ENCODE assay signal across 21 mouse cellular contexts in the genomic region with DNA sequence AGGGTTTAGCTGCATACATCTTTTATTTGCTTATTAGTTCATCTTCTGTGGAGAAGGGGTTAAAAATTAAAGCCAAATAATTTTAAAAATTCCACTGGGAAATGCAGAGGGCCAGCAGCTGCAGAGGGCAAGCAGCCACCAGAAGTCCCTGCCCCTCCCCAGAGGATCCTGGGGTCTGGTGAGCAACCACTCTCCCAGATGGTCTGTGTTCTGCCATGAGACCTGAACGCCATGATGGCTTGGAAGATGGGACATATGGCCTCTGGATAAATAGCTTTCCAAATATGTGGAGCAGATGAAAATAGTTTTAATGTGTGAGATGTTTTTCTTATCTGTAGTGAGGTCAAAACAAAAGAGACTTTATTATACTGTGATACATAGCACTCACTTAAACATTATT.
DNase-seq lines count a peak whose midpoint lies in the region; ATAC-seq and TF ChIP-seq lines count a peak whose summit lies in the region.
"Had no signal": no experiment of that assay in that cellular context is flagged by ENCODE, and none has a peak within 500 bp of the region (broad histone marks: within the 10 kb centered on the region; RNA-seq: fewer than 3 reads in every experiment).

No protein-coding gene starts in this region.

- H3K36me3 ChIP-seq in heart, embryonic 10.5 days = no peaks in the 10 kb centered on the region
- H3K36me3 ChIP-seq in kidney, embryonic 14.5 days (ENCODE audit: control insufficient read depth, insufficient read depth, low read length) = no peaks in the 10 kb centered on the region
- no peaks in the 10 kb centered on the region for H3K36me3 ChIP-seq in lung, embryonic 14.5 days (ENCODE audit: insufficient read depth)
- H3K36me3 ChIP-seq: hindbrain, embryonic 10.5 days; limb, embryonic 10.5 days; midbrain, embryonic 13.5 days; neural tube, embryonic 15.5 days had no signal

- no peak overlapping the region for H3K27ac ChIP-seq in heart, embryonic 10.5 days
- H3K27ac ChIP-seq in kidney, embryonic 14.5 days (ENCODE audit: low read depth, low read length) = peak overlapping the region; percentile 8; the same call in 1 of the 2 replicates
- no peak overlapping the region for H3K27ac ChIP-seq in lung, embryonic 14.5 days (ENCODE audit: low read depth)
- H3K27ac ChIP-seq: hindbrain, embryonic 10.5 days; limb, embryonic 10.5 days; midbrain, embryonic 13.5 days; neural tube, embryonic 15.5 days had no signal

- H3K27me3 ChIP-seq in heart, embryonic 10.5 days (ENCODE audit: insufficient read depth, poor library complexity, severe bottlenecking) = no peaks in the 10 kb centered on the region
- H3K27me3 ChIP-seq in kidney, embryonic 14.5 days (ENCODE audit: control insufficient read depth, insufficient read depth, low read length) = no peaks in the 10 kb centered on the region
- no peaks in the 10 kb centered on the region for H3K27me3 ChIP-seq in lung, embryonic 14.5 days (ENCODE audit: insufficient read depth, low read length)
- H3K27me3 ChIP-seq: midbrain, embryonic 13.5 days; neural tube, embryonic 15.5 days; Patski had no signal

- no peak for ATAC-seq in kidney, embryonic 14.5 days (ENCODE audit: low FRiP score, low TSS enrichment)
- ATAC-seq in lung, embryonic 14.5 days (ENCODE audit: insufficient read depth) = peak; percentile 74; the same call in 1 of the 2 replicates
- ATAC-seq: CD4-positive, CD25-positive, alpha-beta regulatory T cell, adult 4 months; forebrain, embryonic 14.5 days; liver, postnatal 0 days; midbrain, embryonic 13.5 days; Patski had no signal

- H3K4me2 ChIP-seq in kidney, embryonic 14.5 days (replicated peaks; ENCODE audit: low read depth, low read length) = no peak overlapping the region
- H3K4me2 ChIP-seq in lung, embryonic 14.5 days = no peak overlapping the region
- H3K4me2 ChIP-seq: midbrain, embryonic 13.5 days; neural tube, embryonic 15.5 days had no signal

- WGBS in heart, embryonic 10.5 days = 65% methylated on average over 1 of the region's 1 CpGs
- WGBS in kidney, embryonic 14.5 days = 46% methylated on average over 1 of the region's 1 CpGs
- 26% methylated on average over 1 of the region's 1 CpGs for WGBS in lung, embryonic 14.5 days

- H3K9ac ChIP-seq in kidney, embryonic 14.5 days (ENCODE audit: low read depth, low read length) = no peak overlapping the region
- no peak overlapping the region for H3K9ac ChIP-seq in lung, embryonic 14.5 days
- H3K9ac ChIP-seq: liver, postnatal 0 days; midbrain, embryonic 13.5 days; neural tube, embryonic 15.5 days had no signal

- TF ChIP-seq CTCF in lung, embryonic 14.5 days (IDR thresholded peaks at IDR 0.05; ENCODE audit: low read depth) = no peak

- DNase-seq in heart, adult 11 months = peak; percentile 92
- no peak for DNase-seq in heart, embryonic 10.5 days (ENCODE audit: low spot score)
- DNase-seq in kidney, adult 9 months = no peak
- DNase-seq in lung, embryonic 14.5 days = peak; percentile 81
- no peak for DNase-seq in lung, postnatal 36 days
- peak; percentile 33 for DNase-seq in heart, postnatal 4 days
- no peak for DNase-seq in urinary bladder, postnatal 14 days (ENCODE audit: low spot score)
- DNase-seq: adrenal gland, adult 8-10 months; cerebellum, adult 8-10 months; gastrocnemius, postnatal 14 days; liver, postnatal 0 days; right cerebral cortex, postnatal 25 days had no signal

- no peaks in the 10 kb centered on the region for H3K9me3 ChIP-seq in heart, embryonic 10.5 days
- H3K9me3 ChIP-seq in kidney, embryonic 14.5 days (ENCODE audit: control insufficient read depth, low read length) = no peaks in the 10 kb centered on the region
- no peaks in the 10 kb centered on the region for H3K9me3 ChIP-seq in lung, embryonic 14.5 days (ENCODE audit: low read depth, low read length)
- H3K9me3 ChIP-seq: hindbrain, embryonic 10.5 days; limb, embryonic 10.5 days; midbrain, embryonic 13.5 days; neural tube, embryonic 15.5 days had no signal

- H3K4me1 ChIP-seq in heart, embryonic 10.5 days = peaks cover 10% of the 10 kb centered on the region
- H3K4me1 ChIP-seq in kidney, embryonic 14.5 days (ENCODE audit: control insufficient read depth, insufficient read depth, low read length) = peaks cover 15% of the 10 kb centered on the region
- H3K4me1 ChIP-seq in lung, embryonic 14.5 days (ENCODE audit: insufficient read depth) = peaks cover 14% of the 10 kb centered on the region
- H3K4me1 ChIP-seq: midbrain, embryonic 13.5 days had no signal

- no peak overlapping the region for H3K4me3 ChIP-seq in heart, embryonic 10.5 days
- H3K4me3 ChIP-seq in kidney, embryonic 14.5 days (ENCODE audit: low read length) = no peak overlapping the region
- no peak overlapping the region for H3K4me3 ChIP-seq in lung, embryonic 14.5 days (ENCODE audit: low read depth, low read length)
- H3K4me3 ChIP-seq: erythroblast, embryonic 14.5 days; hindbrain, embryonic 10.5 days; limb, embryonic 10.5 days; midbrain, embryonic 13.5 days; neural tube, embryonic 15.5 days had no signal

Comparison
In these comparisons a context has a peak if more than half of its experiments do, and no peak if none do; other contexts are left out.
1. DNase-seq: peak in heart, adult 11 months (single experiment), lung, embryonic 14.5 days (single experiment) and heart, postnatal 4 days (single experiment); none in heart, embryonic 10.5 days (single experiment), kidney, adult 9 months (single experiment), lung, postnatal 36 days (single experiment) and urinary bladder, postnatal 14 days (single experiment).